Mouse (Mus musculus): ENCODE results near the gene Prg2. TPM values are rescaled to one million over a fixed set of nuclear protein-coding genes. Genes with fewer than 3 reads are reported as not detected.

Prg2 gene
- polyA plus RNA-seq, 1 experiment: 0.16 TPM

GRCm38 (mm10) chr2:85027281-85027680 is 47.0 kb downstream of the Prg2 start:
- no peak for DNase-seq
- Histone ChIP-seq H3K27ac (ENCODE audit: insufficient read depth, low read depth, low read length) (no peak overlapping the region), H3K36me3 (ENCODE audit: control insufficient read depth, insufficient read depth, low read length) (no peaks in the 10 kb centered on the region), H3K4me1 (ENCODE audit: control insufficient read depth, insufficient read depth, low read length) (no peaks in the 10 kb centered on the region), H3K27me3 (replicated peaks; ENCODE audit: control insufficient read depth, insufficient read depth, low read length) (no peaks in the 10 kb centered on the region), H3K4me3 (ENCODE audit: insufficient read depth, low read depth, low read length) (no peak overlapping the region)
- TF ChIP-seq POLR2A (IDR thresholded peaks at IDR 0.05; ENCODE audit: low read depth, low read length) (no peak), CTCF (conservative IDR thresholded peaks at IDR 0.05; ENCODE audit: insufficient read depth, insufficient read length, low read depth, low read length) (no peak)
- WGBS: 68% methylated on average over 5 of the region's 5 CpGs

GRCm38 (mm10) chr2:85029897-85030296 is 49.6 kb downstream of the Prg2 start:
- 29% methylated on average over 6 of the region's 6 CpGs for WGBS
- no peak for DNase-seq
- Histone ChIP-seq H3K4me3 (ENCODE audit: insufficient read depth, low read depth, low read length) (no peak overlapping the region), H3K27me3 (replicated peaks; ENCODE audit: control insufficient read depth, insufficient read depth, low read length) (no peaks in the 10 kb centered on the region), H3K27ac (ENCODE audit: insufficient read depth, low read depth, low read length) (no peak overlapping the region), H3K4me1 (ENCODE audit: control insufficient read depth, insufficient read depth, low read length) (no peaks in the 10 kb centered on the region), H3K36me3 (ENCODE audit: control insufficient read depth, insufficient read depth, low read length) (no peaks in the 10 kb centered on the region)
- TF ChIP-seq POLR2A (IDR thresholded peaks at IDR 0.05; ENCODE audit: low read depth, low read length) (no peak), CTCF (conservative IDR thresholded peaks at IDR 0.05; ENCODE audit: insufficient read depth, insufficient read length, low read depth, low read length) (no peak)

- H3K36me3 ChIP-seq (ENCODE audit: control insufficient read depth, insufficient read depth, low read length): no peaks in the 10 kb centered on the region
- H3K27me3 ChIP-seq (replicated peaks; ENCODE audit: control insufficient read depth, insufficient read depth, low read length): no peaks in the 10 kb centered on the region
- H3K4me3 ChIP-seq (ENCODE audit: insufficient read depth, low read depth, low read length): no peak overlapping the region
- 51% methylated on average over 6 of the region's 6 CpGs for WGBS
- no peak for TF ChIP-seq CTCF (conservative IDR thresholded peaks at IDR 0.05; ENCODE audit: insufficient read depth, insufficient read length, low read depth, low read length)
- TF ChIP-seq POLR2A (IDR thresholded peaks at IDR 0.05; ENCODE audit: low read depth, low read length): no peak
- H3K4me1 ChIP-seq (ENCODE audit: control insufficient read depth, insufficient read depth, low read length): no peaks in the 10 kb centered on the region
- no peak for DNase-seq
- H3K27ac ChIP-seq (ENCODE audit: insufficient read depth, low read depth, low read length): no peak overlapping the region
Measured at GRCm38 (mm10) chr2:85030989-85031388, 50.7 kb downstream of the Prg2 start.

GRCm38 (mm10) chr2:85033121-85033520 is 52.9 kb downstream of the Prg2 start:
- H3K36me3 ChIP-seq (ENCODE audit: control insufficient read depth, insufficient read depth, low read length): no peaks in the 10 kb centered on the region
- H3K4me1 ChIP-seq (ENCODE audit: control insufficient read depth, insufficient read depth, low read length): peaks cover 8% of the 10 kb centered on the region; the same call in 1 of the 2 replicates
- 82% methylated on average over 2 of the region's 2 CpGs for WGBS
- TF ChIP-seq POLR2A (IDR thresholded peaks at IDR 0.05; ENCODE audit: low read depth, low read length): no peak
- TF ChIP-seq CTCF (conservative IDR thresholded peaks at IDR 0.05; ENCODE audit: insufficient read depth, insufficient read length, low read depth, low read length): no peak
- H3K27ac ChIP-seq (ENCODE audit: insufficient read depth, low read depth, low read length): no peak overlapping the region
- no peaks in the 10 kb centered on the region for H3K27me3 ChIP-seq (replicated peaks; ENCODE audit: control insufficient read depth, insufficient read depth, low read length)
- DNase-seq: no peak
- no peak overlapping the region for H3K4me3 ChIP-seq (ENCODE audit: insufficient read depth, low read depth, low read length)

Other genes with a start within 250 kb of the Prg2 start
- gene Ypel4, start 246.4 kb upstream of the Prg2 start, polyA plus RNA-seq (2012; rRNA removed): 0.46 and 0.48 TPM in 2 replicates
- gene Gm19426, start 236.8 kb upstream of the Prg2 start, polyA plus RNA-seq (2012; rRNA removed): 2.0 TPM in 2 replicates
- 232 and 288 TPM in 2 replicates for gene Serping1, start 205.0 kb upstream of the Prg2 start, polyA plus RNA-seq (2012; rRNA removed)
- 18.1 and 24.1 TPM in 2 replicates for gene Ube2l6, start 181.6 kb upstream of the Prg2 start, polyA plus RNA-seq (2012; rRNA removed)
- gene Smtnl1, start 157.8 kb upstream of the Prg2 start, polyA plus RNA-seq (2012; rRNA removed): 2.6 TPM in 1 of 2 replicates, not detected in the other
- gene Timm10, start 153.5 kb upstream of the Prg2 start, polyA plus RNA-seq (2012; rRNA removed): 62.2 and 90.3 TPM in 2 replicates
- gene Slc43a1, start 141.6 kb upstream of the Prg2 start, polyA plus RNA-seq (2012; rRNA removed): 3.6 and 4.3 TPM in 2 replicates
- 1.4 and 1.5 TPM in 2 replicates for gene Rtn4rl2, start 93.8 kb upstream of the Prg2 start, polyA plus RNA-seq (2012; rRNA removed)
- 60.8 and 62.2 TPM in 2 replicates for gene Slc43a3, start 43.9 kb upstream of the Prg2 start, polyA plus RNA-seq (2012; rRNA removed)
- 0.28 TPM in 1 of 2 replicates, not detected in the other for gene Prg3, start 7.8 kb downstream of the Prg2 start, polyA plus RNA-seq (2012; rRNA removed)
- 70.2 and 78.9 TPM in 2 replicates for gene Ssrp1, start 56.8 kb downstream of the Prg2 start, polyA plus RNA-seq (2012; rRNA removed)
- gene P2rx3, start 57.0 kb downstream of the Prg2 start, polyA plus RNA-seq (2012; rRNA removed): 0.80 and 0.90 TPM in 2 replicates
- gene Tnks1bp1, start 67.6 kb downstream of the Prg2 start, polyA plus RNA-seq (2012; rRNA removed): 46.9 and 47.0 TPM in 2 replicates
- gene Aplnr, start 155.8 kb downstream of the Prg2 start, polyA plus RNA-seq (2012; rRNA removed): 14.0 and 16.6 TPM in 2 replicates
- gene Lrrc55, start 216.7 kb downstream of the Prg2 start, polyA plus RNA-seq (2012; rRNA removed): 0.52 and 0.61 TPM in 2 replicates